Mouse (Mus musculus) neural tube, embryonic 14.5 days (tissue): ENCODE measurements around the gene Nktr. TPM values are rescaled to one million over a fixed set of nuclear protein-coding genes. Genes with fewer than 3 reads are reported as not detected.

Experiments used
- ATAC-seq: fragments of 200-750 bp; cut with Nextera tagmentation; 2 replicates; pipeline ENCODE4 v1.8.0; 2017; ENCODE audit warnings: low read depth, mild to moderate bottlenecking, moderate TSS enrichment, moderate library complexity
- H3K27ac ChIP-seq: fragments of 300-500 bp; sonication (generic); 2 replicates; pipeline ENCODE4 v1.5.1; 2014; ENCODE audit warnings: low read depth, mild to moderate bottlenecking, control low read depth, low read length, moderate library complexity, mixed read lengths
- H3K27me3 ChIP-seq: fragments of 300-500 bp; sonication (generic); 2 replicates; pipeline ENCODE4 v1.6.1; 2014; ENCODE audit warnings: low read length; ENCODE audit not compliant: control insufficient read depth, insufficient read depth
- H3K36me3 ChIP-seq: fragments of 300-500 bp; sonication (generic); 2 replicates; pipeline ENCODE4 v1.6.1; 2014; ENCODE audit warnings: low read length, mixed read lengths; ENCODE audit not compliant: control insufficient read depth, insufficient read depth
- H3K4me1 ChIP-seq: fragments of 300-500 bp; sonication (generic); 2 replicates; pipeline ENCODE4 v1.6.1; 2014; ENCODE audit warnings: low read length; ENCODE audit not compliant: control insufficient read depth, insufficient read depth
- H3K4me2 ChIP-seq: fragments of 300-500 bp; sonication (generic); 2 replicates; pipeline ENCODE4 v1.6.1; 2014; ENCODE audit warnings: mild to moderate bottlenecking, low read depth, low read length, control low read depth
- H3K4me3 ChIP-seq: fragments of 300-500 bp; sonication (generic); 2 replicates; pipeline ENCODE4 v1.5.1; 2014; ENCODE audit warnings: low read depth, low read length, control low read depth, mixed read lengths
- H3K9ac ChIP-seq: fragments of 300-500 bp; sonication (generic); replicated peaks from 2 replicates; pipeline ENCODE4 v1.6.1; 2014; ENCODE audit warnings: low read depth, mild to moderate bottlenecking, control low read depth, low read length, mixed read lengths
- H3K9me3 ChIP-seq: fragments of 300-500 bp; sonication (generic); 2 replicates; pipeline ENCODE4 v1.6.1; 2016; ENCODE audit warnings: low read length; ENCODE audit not compliant: control insufficient read depth
- WGBS: fragments of 180-500 bp; shearing (Covaris S2); extraction: QIAGEN DNeasy Blood & Tissue Kit; methylation state at CpG from one replicate; pipeline ENCODE4 v1.1.7; 2014; 5-methylcytosine and 5-hydroxymethylcytosine counted together
- polyA plus RNA-seq: library from polyadenylated mRNA; unstranded; fragments of >200 nt; fragmentation: Nextera tagmentation; extraction: Ambion mirVana; gene quantifications from 2 replicates; pipeline ENCODE4 v1.2.1, GENCODE M21; 2014

The Nktr gene
- polyA plus RNA-seq, 1 experiment from 2014 or later, result 82.9 TPM

GRCm38 (mm10) chr9:121679549-121679948 is 39.4 kb upstream of the Nktr start:
- Histone ChIP-seq H3K4me1 (peaks cover 2% of the 10 kb centered on the region; the same call in 1 of the 2 replicates), H3K4me3 (no peak overlapping the region), H3K36me3 (peaks cover 17% of the 10 kb centered on the region), H3K27ac (no peak overlapping the region), H3K9ac (no peak overlapping the region), H3K27me3 (no peaks in the 10 kb centered on the region), H3K9me3 (no peaks in the 10 kb centered on the region), H3K4me2 (no peak overlapping the region)
- peak; percentile 73 for ATAC-seq
- 27% methylated on average over 6 of the region's 6 CpGs for WGBS

DNA sequence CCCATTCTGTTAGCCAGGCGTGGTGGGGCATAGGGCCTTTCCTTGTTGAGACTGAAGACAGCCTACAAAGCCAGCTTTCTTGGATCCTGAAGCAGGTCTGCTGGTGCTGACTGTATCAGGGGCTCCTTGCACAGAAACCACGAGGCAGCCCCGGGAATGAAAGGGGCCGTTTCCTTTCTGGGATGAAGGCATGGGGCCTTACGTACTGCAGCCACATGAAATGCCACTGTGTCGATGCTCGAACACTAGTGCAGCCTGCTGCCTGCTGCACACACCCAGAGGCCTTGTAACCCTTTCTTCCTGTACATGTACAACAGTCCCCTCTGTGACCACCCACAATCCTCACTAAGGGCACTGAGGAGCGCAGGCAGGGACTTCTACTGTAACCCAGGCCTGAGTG is 37.8 kb upstream of the Nktr start:
- Histone ChIP-seq H3K4me1 (peaks cover 2% of the 10 kb centered on the region; the same call in 1 of the 2 replicates), H3K4me3 (no peak overlapping the region), H3K4me2 (no peak overlapping the region), H3K9me3 (no peaks in the 10 kb centered on the region), H3K9ac (no peak overlapping the region), H3K36me3 (peaks cover 22% of the 10 kb centered on the region), H3K27ac (no peak overlapping the region), H3K27me3 (no peaks in the 10 kb centered on the region)
- no peak for ATAC-seq
- WGBS, result 77% methylated on average over 8 of the region's 8 CpGs

DNA sequence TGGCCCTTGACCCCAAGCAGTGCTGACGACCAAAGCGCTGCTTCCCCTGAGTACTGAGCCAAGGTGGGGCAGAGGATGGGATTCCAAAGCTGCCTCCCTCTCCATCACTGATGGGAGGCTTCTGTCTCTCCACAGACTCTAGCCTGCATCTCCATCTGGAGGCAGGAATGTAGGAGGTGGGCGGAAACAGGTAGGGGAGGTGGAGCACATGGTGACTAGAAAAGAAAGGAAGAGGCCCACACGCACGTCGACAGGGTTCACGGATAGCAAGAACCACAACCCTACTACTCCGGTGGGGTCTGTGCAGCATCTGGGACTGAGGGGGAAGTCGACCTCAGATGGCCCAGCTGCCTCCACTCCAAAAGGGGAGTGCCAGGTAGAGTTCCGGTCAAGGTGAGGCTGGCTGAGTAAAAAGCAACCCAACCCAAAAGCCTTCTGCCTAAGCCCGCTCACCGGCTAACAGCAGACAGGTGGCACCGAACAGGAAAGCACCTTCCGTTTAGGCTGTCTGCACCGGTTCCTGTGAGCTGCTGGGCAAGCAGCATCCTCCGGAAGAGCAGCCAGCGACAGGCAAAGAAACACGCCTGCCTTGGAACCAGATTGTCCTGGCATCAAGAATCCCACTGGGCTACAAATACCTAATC is 36.8 kb upstream of the Nktr start:
- H3K9me3 ChIP-seq, result no peaks in the 10 kb centered on the region
- H3K27ac ChIP-seq, result no peak overlapping the region
- no peaks in the 10 kb centered on the region for H3K27me3 ChIP-seq
- H3K4me1 ChIP-seq, result peaks cover 2% of the 10 kb centered on the region; the same call in 1 of the 2 replicates
- H3K4me3 ChIP-seq, result no peak overlapping the region
- no peak overlapping the region for H3K4me2 ChIP-seq
- ATAC-seq, result no peak
- no peak overlapping the region for H3K9ac ChIP-seq
- WGBS, result 74% methylated on average over 18 of the region's 18 CpGs
- H3K36me3 ChIP-seq, result peaks cover 24% of the 10 kb centered on the region

DNA sequence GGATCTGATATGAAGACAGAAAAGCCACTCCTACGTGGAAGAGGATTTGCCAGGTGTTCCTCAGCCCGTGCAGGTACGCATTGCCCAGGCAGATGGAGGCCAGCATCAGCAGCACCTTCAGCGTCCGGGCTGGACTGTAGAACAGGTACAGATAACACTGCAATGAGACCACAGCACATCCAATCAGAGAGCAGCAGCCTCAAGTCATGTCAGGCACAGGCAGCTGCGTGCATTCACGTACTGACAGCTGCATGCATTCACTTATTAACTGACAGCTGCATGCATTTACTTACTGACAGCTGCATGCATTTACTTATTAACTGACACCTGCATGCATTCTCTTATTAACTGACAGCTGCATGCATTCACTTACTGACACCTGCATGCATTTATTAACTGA is 34.3 kb upstream of the Nktr start:
- H3K9ac ChIP-seq, result no peak overlapping the region
- no peak for ATAC-seq
- H3K4me1 ChIP-seq, result peaks cover 2% of the 10 kb centered on the region; the same call in 1 of the 2 replicates
- H3K27ac ChIP-seq, result no peak overlapping the region
- H3K4me2 ChIP-seq, result no peak overlapping the region
- 88% methylated on average over 7 of the region's 7 CpGs for WGBS
- no peaks in the 10 kb centered on the region for H3K27me3 ChIP-seq
- H3K36me3 ChIP-seq, result peaks cover 32% of the 10 kb centered on the region
- H3K9me3 ChIP-seq, result no peaks in the 10 kb centered on the region
- H3K4me3 ChIP-seq, result no peak overlapping the region

DNA sequence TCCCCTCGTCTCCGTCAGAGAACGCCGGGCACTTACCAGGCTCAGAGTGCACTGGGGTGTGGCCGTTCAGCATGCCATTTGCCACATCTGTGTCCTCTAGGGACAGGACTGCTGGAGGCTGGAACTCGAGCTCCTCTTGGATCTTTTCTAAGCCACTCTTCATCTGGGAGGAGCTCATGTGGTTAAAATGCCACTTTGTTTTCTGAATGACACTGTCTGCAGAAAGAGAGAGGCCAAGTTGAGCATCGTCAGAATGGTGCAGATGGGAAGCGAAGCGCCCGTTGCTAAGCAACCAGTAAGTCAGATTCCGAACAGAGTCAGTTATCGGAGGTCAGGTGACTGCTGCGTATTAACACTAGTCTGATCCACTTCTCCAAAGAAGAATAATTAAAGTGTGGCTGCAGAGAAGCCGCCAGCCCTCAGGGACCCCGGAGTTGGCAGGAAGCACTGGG is 28.7 kb upstream of the Nktr start:
- H3K27ac ChIP-seq, result peak overlapping the region; percentile 72
- peaks cover 17% of the 10 kb centered on the region for H3K36me3 ChIP-seq
- H3K9ac ChIP-seq, result no peak overlapping the region
- H3K4me2 ChIP-seq, result peak overlapping the region; percentile 23; the same call in 1 of the 2 replicates
- peak; percentile 91 for ATAC-seq
- 22% methylated on average over 15 of the region's 15 CpGs for WGBS
- no peak overlapping the region for H3K4me3 ChIP-seq
- no peaks in the 10 kb centered on the region for H3K9me3 ChIP-seq
- H3K27me3 ChIP-seq, result no peaks in the 10 kb centered on the region
- H3K4me1 ChIP-seq, result peaks cover 9% of the 10 kb centered on the region; the same call in 1 of the 2 replicates

- ATAC-seq, result peak; percentile 38; the same call in 1 of the 2 replicates
- 0 out of 2 replicates have a peak overlapping the region, but pooled peaks have one; percentile 23 for H3K4me2 ChIP-seq
- peaks cover 21% of the 10 kb centered on the region for H3K36me3 ChIP-seq
- no peaks in the 10 kb centered on the region for H3K27me3 ChIP-seq
- no peak overlapping the region for H3K9ac ChIP-seq
- H3K4me3 ChIP-seq, result no peak overlapping the region
- H3K9me3 ChIP-seq, result no peaks in the 10 kb centered on the region
- 74% methylated on average over 7 of the region's 7 CpGs for WGBS
- H3K27ac ChIP-seq, result peak overlapping the region; percentile 72
- H3K4me1 ChIP-seq, result peaks cover 9% of the 10 kb centered on the region; the same call in 1 of the 2 replicates
Observed at GRCm38 (mm10) chr9:121690734-121691133, 28.2 kb upstream of the Nktr start.

- Histone ChIP-seq H3K4me3 (no peak overlapping the region), H3K27me3 (no peaks in the 10 kb centered on the region), H3K27ac (no peak overlapping the region), H3K9ac (no peak overlapping the region), H3K9me3 (no peaks in the 10 kb centered on the region), H3K4me1 (peaks cover 7% of the 10 kb centered on the region; the same call in 1 of the 2 replicates), H3K4me2 (no peak overlapping the region), H3K36me3 (peaks cover 18% of the 10 kb centered on the region)
- 83% methylated on average over 12 of the region's 12 CpGs for WGBS
- no peak for ATAC-seq
Observed at GRCm38 (mm10) chr9:121694736-121695135, 24.2 kb upstream of the Nktr start.

DNA sequence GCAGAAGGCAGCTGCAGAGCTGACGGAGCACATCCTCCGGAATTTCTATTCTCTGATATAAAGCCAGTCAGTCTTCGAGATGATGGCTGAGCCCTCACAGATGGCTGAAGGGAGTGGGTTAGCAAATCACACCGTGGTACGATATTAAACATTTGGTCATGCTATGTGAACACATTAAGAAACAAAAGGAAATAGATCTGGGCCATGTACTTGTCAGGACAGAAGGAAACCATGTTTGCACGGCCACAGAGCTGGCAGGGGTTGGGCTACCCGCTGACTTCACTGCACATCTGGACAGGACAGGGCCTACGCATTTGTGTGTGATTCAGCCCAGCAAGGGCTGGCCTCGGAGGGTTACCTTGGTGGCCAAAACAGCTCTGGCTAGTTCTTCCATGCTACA is 22.3 kb upstream of the Nktr start:
- 85% methylated on average over 9 of the region's 9 CpGs for WGBS
- H3K4me2 ChIP-seq, result no peak overlapping the region
- H3K27me3 ChIP-seq, result no peaks in the 10 kb centered on the region
- no peak for ATAC-seq
- no peaks in the 10 kb centered on the region for H3K9me3 ChIP-seq
- H3K4me1 ChIP-seq, result no peaks in the 10 kb centered on the region
- H3K27ac ChIP-seq, result no peak overlapping the region
- no peak overlapping the region for H3K9ac ChIP-seq
- no peak overlapping the region for H3K4me3 ChIP-seq
- H3K36me3 ChIP-seq, result peaks cover 18% of the 10 kb centered on the region

DNA sequence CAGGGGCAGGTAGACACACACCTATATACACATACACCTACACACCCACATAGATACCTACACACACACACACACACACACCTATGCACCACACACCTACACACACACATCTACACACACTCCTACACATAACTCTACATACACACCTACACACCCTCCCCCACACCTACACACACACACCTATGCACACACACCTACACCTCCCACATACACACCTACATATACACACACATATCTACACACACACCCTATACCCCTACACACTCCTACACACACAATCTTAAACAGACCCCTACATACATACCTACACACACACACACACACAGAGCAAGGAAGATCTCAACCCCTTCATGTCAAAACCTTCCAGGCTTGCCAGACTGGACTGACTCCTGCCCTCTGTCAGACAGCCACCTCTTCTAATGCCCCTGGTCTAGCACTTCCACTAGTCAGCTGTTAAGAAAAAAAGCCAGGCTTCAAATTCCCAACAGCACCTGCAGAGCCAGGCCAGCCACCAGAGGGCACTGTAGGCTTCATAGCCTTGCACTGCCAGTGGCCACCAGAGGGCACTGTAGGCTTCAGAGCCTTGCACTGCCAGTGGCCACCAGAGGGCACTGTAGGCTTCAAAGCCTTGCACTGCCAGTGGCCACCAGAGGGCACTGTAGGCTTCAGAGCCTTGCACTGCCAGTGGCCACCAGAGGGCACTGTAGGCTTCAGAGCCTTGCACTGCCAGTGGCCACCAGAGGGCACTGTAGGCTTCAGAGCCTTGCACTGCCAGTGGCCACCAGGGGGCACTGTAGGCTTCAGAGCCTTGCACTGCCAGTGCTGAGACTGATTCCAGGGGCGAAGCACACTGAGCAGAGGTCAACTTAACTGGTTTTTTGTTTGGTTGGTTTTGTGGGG is 21.6 kb upstream of the Nktr start:
- Histone ChIP-seq H3K4me2 (no peak overlapping the region), H3K4me3 (no peak overlapping the region), H3K27ac (no peak overlapping the region), H3K36me3 (peaks cover 14% of the 10 kb centered on the region), H3K27me3 (no peaks in the 10 kb centered on the region), H3K4me1 (no peaks in the 10 kb centered on the region; the same call in 1 of the 2 replicates), H3K9me3 (no peaks in the 10 kb centered on the region), H3K9ac (no peak overlapping the region)
- 100% methylated on average over 1 of the region's 1 CpGs for WGBS
- no peak for ATAC-seq
